Mouse (Mus musculus) MN1 (cell line): ENCODE measurements around the gene Gm20662.

Experiments
- DNase-seq: peaks from one replicate; pipeline ENCODE4 v3.0.0-alpha.2; 2016; ENCODE audit warnings: low spot score

Gene Gm20662

DNA sequence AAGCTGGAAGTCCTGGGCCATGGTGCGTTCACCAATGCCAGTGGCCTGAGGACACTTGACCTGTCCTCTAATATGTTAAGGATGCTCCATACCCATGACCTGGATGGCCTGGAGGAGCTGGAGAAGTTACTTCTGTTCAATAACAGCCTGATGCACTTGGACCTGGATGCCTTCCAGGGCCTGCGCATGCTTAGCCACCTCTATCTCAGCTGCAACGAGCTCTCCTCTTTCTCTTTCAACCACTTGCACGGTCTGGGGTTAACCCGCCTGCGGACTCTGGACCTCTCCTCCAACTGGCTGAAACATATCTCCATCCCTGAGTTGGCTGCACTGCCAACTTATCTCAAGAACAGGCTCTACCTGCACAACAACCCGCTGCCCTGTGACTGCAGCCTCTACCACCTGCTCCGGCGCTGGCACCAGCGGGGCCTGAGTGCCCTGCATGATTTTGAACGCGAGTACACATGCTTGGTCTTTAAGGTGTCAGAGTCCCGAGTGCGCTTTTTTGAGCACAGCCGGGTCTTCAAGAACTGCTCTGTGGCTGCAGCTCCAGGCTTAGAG lies 57.6 kb downstream of the Gm20662 start:
- no peak for DNase-seq

DNA sequence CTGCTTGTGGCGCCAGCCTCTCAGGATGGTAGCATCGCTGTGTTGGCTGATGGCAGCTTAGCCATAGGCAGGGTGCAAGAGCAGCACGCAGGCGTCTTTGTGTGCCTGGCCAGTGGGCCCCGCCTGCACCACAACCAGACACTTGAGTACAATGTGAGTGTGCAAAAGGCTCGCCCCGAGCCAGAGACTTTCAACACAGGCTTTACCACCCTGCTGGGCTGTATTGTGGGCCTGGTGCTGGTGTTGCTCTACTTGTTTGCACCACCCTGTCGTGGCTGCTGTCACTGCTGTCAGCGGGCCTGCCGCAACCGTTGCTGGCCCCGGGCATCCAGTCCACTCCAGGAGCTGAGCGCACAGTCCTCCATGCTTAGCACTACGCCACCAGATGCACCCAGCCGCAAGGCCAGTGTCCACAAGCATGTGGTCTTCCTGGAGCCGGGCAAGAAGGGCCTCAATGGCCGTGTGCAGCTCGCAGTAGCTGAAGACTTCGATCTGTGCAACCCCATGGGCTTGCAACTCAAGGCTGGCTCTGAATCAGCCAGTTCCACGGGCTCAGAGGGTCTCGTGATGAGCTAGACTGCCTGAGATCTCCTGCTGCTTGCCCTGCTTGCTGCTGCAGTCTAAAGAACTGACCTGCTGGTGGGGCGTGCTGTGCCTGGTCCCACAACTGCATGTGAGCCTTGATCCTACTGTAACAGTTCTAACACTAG lies 58.3 kb downstream of the Gm20662 start:
- DNase-seq: no peak

DNA sequence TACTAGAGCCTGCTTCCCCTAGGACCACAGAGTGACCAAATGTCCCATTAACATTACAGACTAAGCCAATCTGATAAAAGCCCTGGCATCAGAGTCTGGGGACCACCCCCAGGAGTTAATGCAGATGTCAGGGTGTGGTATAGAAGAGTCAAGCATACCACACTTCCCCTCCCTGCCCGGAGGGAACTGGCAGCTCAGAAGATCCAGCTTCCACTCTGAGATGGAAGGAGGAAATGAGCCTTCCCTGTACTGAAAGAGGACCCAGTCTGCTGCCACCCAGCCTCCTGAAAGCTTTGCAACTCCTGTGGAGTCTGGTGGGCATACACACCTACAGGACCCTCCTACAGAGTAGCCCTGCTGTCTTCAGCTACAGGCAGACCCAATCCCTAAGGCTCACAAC lies 58.9 kb downstream of the Gm20662 start:
- no peak for DNase-seq

DNA sequence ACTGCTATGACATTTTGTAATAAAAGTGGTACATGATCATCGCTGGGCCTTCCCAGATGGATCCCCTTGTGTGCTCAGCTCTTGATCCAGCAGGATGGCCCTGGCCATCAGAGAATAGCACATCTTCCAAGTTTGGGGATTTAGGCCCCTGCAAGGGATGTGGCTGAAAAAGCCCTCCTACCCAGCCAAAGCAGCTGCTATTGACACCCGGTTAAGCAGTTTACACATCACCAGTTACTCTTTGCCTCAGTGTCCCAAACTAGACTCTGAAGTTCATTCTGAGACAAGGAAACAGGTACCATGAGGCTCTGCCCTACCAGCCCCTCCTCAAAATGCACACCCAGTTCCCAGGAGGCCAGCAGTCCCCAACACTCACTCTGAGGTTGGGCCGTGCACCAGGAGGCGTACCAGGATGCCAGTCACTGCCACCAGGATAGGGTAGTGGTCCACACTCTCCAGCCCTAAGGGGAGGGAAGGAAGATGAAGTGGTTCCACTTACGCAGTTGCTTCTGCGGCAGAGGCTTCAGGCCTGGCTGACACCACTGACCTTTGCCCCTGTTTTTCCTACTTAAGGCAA lies 59.6 kb downstream of the Gm20662 start:
- DNase-seq: no peak

DNA sequence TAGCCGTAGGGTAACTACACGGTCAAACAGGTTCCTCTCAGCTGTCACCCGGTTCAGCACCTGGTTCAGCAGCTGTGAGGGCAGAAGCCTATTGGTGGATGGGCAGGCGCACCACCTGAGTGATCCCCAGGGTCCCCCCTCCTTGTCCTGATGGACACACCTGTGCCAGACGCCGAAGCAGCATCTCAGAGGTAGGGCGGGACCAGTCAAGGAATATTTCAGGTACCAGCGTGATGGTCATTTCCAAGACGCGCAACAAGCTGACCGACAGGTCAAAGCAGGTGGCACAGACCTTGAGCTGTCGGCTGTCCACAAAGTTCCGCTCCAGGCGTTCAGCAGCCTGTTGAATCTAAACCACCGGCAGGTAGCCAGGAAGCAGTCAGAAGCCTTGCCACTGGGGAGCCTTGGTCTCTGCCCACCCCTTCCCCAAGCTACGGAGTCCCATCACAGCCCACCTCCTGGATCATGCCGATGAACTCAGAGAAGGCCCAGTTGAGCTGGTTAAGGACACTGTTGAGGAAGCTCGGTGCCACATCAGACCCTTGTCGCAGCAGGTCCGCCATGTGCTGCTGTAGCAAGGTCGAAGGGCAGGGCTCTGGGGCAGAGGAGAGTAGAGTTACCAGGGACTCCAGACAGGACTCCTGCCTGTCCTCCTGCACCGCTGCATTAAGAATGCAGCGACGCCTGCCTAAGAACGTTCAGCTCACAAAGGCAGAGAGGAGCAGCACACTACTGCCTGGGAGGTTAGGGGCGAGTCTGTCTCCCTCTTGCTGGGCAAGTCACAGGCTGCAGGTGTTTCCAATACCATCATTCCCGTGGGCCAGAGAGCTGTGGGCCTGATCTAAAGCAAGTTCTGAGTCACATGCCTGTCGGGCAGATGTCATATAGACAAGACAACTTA lies 60.5 kb downstream of the Gm20662 start:
- DNase-seq: no peak

DNA sequence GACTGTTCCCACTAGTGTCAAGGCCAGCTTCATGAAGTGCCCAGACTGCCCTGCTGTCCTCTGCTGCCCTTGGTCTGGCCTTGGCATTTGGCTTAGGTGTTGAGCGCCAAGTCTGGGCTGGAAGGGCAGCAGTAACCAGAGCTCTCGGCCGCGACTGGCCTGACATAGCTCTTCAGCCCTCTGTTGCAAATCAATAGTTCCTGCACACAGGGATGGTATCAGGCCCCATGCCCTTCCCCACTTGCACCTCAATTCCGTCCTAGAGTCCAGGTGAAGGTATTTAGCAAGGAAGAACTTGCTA lies 61.1 kb downstream of the Gm20662 start:
- no peak for DNase-seq

DNA sequence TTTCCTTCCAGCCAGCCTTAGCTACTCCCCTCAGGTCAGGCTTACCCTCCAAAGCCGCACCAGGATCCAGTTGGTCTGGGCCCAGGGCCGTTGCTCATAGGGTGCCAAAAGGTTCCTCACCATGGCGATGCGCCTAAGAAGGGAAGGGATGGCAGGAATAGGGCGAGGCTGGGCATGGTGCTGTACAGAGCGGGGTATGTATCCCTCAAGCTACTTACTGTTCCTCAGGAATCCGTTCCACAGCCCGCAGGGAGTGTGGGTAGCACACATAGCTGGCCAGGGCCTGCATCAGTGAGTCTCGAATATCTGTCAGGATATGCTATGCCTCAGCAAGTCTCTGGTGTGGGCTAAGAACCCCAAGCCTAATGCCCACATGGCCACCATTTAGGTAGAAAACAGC lies 62.1 kb downstream of the Gm20662 start:
- no peak for DNase-seq

DNA sequence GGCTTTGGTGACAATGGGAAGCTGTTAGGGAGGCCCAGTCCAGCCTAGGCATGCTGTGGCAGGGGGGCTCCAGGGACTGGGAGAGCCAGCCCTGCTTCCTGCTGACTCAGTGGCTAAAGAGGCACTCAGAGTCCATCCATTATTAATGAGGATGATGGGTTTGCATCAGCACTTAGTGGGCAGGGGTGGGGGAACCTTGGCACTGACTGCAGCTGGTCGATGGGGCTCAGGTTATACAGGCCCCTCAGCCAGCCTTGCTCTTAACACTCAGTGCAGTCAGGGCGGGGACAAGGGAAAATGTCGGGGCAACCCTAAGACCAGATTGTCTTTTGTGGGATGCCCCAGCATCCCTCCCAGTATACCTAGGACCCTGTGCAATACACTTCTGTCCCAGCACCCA lies 66.0 kb downstream of the Gm20662 start:
- DNase-seq: peak; percentile 42

DNA sequence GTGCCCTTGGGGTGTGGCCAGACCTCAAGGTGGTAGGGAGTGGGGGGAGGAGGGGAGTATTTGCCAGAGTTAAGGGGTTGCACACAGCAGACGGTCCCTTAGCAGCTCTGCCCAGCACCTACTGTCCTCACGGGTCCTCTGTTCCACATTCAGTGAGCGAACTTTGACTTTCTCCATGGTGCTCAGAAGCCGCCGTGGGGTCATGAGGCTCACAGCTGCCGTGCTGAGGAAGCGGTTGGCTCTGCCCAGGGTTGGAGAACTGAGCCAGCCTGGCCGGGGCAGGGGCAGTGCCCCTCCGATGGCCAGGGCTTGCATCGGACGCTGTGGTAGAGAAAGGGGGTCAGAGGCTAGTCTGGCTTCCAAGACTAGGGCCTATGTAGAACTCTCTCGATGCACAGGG lies 67.2 kb downstream of the Gm20662 start:
- DNase-seq: no peak

DNA sequence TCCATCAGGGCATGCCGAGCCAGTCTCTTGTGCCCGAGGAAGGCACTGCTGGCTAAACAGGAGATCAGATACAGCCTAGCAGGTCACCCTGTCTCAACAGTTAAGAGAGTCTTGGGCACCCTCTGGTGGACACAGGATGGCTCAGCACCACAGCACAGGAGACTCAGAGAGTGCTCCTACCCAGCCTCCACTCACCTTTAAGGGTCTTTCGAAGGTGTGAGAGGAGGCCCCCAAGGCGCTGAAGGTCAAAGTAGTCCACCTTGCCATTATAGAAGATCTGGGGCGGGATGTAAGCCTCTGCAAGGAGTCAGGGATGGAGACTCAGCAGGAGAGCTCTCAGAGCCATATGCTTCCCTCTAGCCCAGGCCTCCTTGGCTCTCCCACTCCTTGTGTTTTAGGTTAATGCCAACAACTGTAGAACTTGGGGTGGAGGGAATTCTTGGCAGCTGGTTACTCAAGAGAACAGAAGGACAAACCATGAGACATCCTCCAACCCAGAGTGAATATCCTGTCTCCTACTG lies 69.4 kb downstream of the Gm20662 start:
- peak; percentile 82 for DNase-seq

DNA sequence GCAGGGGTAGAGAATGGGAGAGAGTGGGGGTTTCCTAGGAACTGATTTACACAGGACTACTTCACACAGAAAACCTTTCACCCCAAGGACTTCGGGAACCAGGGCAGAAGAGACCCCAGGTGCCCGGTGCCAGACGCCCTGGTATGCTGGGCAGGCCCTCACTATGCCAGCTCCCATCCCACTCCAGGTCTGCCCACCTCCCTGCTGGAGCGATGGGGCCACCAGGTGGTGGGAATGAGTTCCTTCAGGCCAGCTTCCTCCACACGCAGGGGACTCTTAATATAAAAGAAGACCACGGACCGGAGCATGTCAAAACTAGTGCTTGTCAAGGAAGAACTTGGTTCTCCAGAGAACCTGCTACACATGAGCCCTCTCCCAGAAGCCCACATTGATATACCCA lies 71.0 kb downstream of the Gm20662 start:
- DNase-seq: no peak

DNA sequence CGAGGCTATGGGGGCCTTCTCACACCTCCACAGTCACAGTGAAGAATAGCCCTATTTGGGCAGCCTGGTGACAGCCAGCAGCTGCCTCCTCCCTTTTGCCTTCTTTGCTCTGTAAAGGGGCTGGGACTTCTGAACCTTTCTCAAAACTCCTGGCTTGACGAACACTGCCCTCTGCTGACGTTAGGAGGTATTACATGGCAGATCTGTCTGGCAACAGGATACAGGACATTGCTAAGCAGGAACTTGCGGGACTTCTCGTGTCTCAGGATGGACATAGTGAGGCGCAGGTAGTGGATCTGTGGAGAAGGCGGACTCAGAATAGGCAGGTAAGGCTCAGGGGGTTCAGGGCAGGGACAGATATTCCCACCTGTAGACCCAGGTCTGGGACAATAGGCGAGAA lies 71.8 kb downstream of the Gm20662 start:
- DNase-seq: peak; percentile 87

DNA sequence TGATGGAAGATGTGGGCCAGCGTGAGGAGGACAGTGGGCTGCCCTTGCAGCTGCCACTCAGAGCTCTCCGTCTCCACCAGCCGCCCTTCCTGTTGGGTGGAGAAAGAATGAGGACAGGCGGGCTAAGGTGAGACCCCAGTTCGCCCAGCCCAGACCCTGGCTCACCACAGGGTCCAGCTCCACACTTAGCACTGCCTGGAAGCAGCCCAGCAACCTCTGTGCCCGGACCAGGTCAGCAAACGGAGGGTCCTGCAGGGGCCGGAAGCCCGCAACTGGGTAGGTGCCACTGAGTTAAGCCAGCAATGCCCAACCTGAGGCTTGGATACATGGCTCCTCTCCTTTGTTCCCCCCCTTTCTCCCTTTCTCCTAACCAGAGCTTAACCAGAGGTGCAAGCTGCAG lies 72.9 kb downstream of the Gm20662 start:
- DNase-seq: no peak

DNA sequence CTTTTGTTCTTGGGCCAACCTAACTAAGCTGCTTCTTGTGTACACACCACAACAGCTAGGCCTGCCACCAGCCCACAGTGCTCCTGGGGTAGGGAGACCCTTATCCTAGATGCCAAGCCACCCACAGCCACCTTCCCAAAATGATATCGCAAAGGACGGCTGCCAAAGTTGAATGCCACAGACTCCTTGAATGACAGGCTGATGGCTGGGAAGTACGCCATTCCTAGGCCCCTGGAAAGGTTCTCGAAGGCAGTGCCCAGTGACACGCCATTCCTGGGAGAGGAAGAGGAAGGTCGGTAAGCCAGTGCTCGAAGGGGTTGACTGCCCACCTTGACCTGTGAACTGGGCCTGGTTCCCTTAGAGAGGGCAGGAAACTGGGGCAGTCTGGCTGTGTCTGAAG lies 73.4 kb downstream of the Gm20662 start:
- DNase-seq: no peak

DNA sequence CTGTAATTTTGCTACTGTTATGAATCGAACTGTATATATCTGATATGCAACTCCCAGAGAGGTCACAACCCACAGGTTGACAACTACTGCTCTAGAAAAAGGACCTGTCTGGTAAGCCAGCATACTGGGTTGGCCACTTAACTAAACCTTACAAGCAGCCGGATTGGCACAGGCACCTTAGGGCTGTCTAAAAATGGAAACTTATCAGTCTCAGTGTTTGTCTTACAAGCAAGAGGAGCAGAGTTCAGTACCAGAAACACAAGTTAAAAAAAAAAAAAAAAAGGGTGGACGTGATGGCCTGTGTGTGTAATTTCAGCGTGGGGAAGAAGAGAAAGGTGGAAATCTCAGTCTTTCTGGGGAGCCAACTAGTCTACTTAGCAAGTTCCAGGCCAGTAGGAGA lies 75.7 kb downstream of the Gm20662 start:
- DNase-seq: no peak

DNA sequence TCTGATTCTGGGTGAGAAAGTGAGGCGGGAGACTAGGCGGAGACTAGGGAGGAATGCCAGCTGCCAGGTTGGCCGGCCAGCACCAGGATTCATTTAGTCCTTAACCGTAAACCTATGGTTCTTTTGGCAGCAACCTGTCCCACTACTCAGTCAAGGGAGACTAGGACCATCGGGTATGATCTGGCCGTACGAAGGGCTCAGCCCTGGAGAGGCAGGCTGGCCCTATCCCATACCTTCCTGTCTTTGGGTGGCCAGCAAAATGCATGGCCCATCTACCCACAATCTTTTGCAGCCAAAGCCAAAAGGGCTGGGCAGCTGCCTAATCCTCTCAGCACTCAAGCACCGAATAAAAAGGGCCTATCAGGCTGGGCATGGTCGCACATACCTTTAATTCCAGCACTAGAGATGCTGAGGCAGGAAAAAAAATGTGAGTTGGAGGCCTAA lies 76.4 kb downstream of the Gm20662 start:
- DNase-seq: no peak

DNA sequence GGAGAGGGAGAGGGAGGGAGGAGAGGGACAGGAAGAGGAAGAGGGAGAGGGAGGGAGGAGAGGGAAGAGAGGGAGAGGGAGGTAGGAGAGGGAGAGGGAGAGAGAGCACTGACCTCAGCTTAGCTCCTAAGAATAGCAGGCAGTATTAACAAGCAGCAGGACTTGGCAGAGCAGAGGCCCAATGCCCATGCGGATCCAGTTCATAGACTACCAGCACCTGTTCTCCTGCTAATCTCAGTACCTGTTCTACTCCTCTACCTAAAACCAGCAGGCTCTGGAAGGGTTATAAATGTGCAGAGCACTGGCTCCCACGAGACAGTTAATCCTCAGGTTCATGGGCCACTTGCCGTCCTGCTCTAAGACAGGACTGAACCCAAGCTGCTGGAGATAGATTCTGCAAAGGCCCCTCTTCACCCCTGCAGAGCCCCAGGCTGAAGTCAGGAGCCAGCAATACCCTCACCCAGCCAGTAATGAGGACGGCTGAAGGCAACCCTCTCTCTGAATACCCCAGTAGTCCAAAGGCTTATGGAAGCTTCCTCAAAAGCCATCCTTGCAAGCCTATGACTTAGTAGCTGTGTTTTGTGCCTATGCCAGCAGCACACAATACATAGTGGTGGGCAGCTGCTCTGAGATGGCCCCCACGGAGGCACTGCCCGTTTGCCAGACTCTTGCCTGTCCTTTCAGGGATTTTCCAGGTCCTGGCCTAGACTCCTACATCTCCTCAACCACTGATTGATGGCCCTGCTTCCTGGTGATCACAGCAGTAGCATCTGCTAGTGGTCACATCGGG lies 77.2 kb downstream of the Gm20662 start:
- no peak for DNase-seq

DNA sequence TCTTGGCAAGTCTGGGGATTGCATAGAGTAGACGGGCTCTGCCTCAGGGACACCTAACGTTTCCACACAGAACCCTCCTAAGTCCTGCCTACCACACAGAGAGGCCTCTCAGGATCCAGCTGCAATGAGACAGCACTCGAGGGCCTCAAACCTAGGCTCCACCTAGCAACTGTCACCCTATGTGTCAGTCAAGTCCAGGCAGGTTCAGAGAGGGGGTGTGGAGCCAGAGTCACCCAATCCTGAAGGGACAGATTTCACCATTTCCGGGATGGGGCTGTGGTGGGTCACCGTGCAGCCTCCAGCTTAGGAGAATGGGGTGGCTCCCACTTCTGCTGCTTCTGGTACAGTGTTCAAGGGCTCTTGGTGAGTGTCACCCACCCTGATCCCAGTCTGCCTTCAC lies 84.0 kb downstream of the Gm20662 start, which contains the start of gene Mst1:
TSS of gene Mst1 (plus strand) at position 269 of the 400 bp plus-strand sequence.
- no peak for DNase-seq

DNA sequence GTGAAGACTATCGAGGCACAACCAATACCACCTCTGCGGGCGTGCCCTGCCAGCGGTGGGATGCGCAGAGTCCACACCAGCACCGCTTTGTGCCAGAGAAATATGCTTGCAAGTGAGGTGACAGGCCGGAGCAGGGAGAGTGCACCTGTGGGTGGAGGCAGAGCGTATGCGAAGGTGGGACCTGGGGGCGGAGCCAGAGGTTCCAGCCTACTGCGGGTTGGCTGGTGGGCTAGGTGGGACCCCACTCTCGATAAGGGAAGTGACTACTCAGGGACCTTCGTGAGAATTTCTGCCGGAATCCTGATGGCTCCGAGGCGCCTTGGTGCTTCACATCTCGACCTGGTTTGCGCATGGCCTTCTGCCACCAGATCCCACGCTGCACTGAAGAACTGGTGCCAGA lies 86.4 kb downstream of the Gm20662 start:
- no peak for DNase-seq

DNA sequence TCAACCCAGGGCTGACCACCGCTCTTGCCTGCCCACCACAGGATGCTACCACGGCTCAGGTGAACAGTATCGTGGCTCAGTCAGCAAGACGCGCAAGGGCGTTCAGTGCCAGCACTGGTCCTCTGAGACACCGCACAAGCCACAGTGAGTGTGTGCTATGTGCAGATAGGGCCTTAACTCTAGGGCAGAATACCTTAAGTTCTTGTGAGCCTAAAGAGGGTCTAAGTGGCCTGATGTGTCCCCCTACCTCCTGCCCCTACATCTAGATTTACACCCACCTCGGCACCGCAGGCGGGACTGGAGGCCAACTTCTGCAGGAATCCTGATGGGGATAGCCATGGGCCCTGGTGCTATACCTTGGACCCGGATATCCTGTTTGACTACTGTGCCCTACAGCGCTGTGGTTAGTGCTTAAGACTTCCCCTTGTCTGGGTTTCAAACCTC lies 86.9 kb downstream of the Gm20662 start, which contains the start of gene Rnf123:
TSS of gene Rnf123 (minus strand) at position 359 of the 444 bp plus-strand sequence.
- no peak for DNase-seq

DNA sequence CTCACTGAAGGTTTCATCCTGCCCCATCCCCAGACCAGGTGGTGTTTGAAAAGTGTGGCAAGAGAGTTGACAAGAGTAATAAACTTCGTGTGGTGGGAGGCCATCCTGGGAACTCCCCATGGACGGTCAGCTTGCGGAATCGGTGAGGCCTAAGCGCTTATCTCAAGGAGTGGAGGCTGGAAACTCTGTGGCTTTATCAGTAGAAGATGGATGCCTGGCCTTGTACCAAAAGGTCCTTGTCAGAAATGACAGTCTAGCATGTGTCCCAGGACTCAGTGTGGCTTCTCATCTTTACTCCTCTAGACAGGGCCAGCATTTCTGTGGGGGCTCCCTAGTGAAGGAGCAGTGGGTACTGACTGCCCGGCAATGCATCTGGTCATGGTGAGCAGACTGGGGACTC lies 87.4 kb downstream of the Gm20662 start:
- DNase-seq: no peak

DNA sequence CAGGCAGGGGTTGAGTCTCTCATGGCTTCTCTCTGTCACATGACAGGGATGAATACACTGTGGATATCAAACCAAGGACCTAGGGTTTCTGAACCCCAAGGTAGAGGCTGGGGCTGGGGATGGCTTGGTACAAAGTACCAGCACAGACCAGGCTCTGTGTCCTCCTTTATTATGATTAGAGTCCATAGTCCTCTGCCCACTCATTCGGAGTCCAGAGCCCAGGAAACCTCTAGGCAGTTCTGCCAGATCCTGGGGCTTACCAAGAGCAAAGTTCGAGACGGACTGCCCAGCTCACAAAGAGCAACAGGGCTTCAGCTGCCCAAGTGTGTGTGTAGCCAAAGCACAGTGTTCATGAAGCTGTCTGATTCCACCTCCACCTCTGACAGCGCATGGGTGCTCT lies 89.1 kb downstream of the Gm20662 start:
- no peak for DNase-seq
